Mouse (Mus musculus): Measurements from ENCODE around the gene Ptpra. TPM values are rescaled to one million over a fixed set of nuclear protein-coding genes. Genes with fewer than 3 reads are reported as not detected.

Gene Ptpra
- polyA plus RNA-seq, 1 experiment = not detected

GRCm38 (mm10) chr2:130556292-130556691 lies 106.2 kb downstream of the Ptpra start:
- Histone ChIP-seq H3K4me1 (ENCODE audit: control insufficient read depth, insufficient read depth, low read length) (no peaks in the 10 kb centered on the region), H3K4me3 (ENCODE audit: insufficient read depth, low read depth, low read length) (no peak overlapping the region), H3K27ac (ENCODE audit: insufficient read depth, low read depth, low read length) (no peak overlapping the region)
- WGBS = 96% methylated on average over 1 of the region's 1 CpGs
- TF ChIP-seq CTCF (IDR thresholded peaks at IDR 0.05; ENCODE audit: insufficient read depth, low read depth, low read length) = no peak
- TF ChIP-seq POLR2A (IDR thresholded peaks at IDR 0.05; ENCODE audit: insufficient read depth, low read depth, low read length) = no peak

- no peaks in the 10 kb centered on the region for H3K4me1 ChIP-seq (ENCODE audit: control insufficient read depth, insufficient read depth, low read length)
- WGBS = 95% methylated on average over 2 of the region's 2 CpGs
- H3K27ac ChIP-seq (ENCODE audit: insufficient read depth, low read depth, low read length) = no peak overlapping the region
Observed at GRCm38 (mm10) chr2:130557462-130557861, 107.4 kb downstream of the Ptpra start.

GRCm38 (mm10) chr2:130558015-130558414 lies 107.9 kb downstream of the Ptpra start:
- no peak for TF ChIP-seq CTCF (IDR thresholded peaks at IDR 0.05; ENCODE audit: insufficient read depth, low read depth, low read length)
- TF ChIP-seq POLR2A (IDR thresholded peaks at IDR 0.05; ENCODE audit: insufficient read depth, low read depth, low read length) = no peak
- H3K4me3 ChIP-seq (ENCODE audit: insufficient read depth, low read depth, low read length) = no peak overlapping the region
- no peak overlapping the region for H3K27ac ChIP-seq (ENCODE audit: insufficient read depth, low read depth, low read length)
- 0 out of 2 replicates have a peak, but pooled peaks cover under 1% of the 10 kb centered on the region for H3K4me1 ChIP-seq (ENCODE audit: control insufficient read depth, insufficient read depth, low read length)
- WGBS = 66% methylated on average over 2 of the region's 2 CpGs

More at GRCm38 (mm10) chr2:130557462-130557861, 107.4 kb downstream of the Ptpra start:
- TF ChIP-seq CTCF (IDR thresholded peaks at IDR 0.05; ENCODE audit: insufficient read depth, low read depth, low read length) (no peak), POLR2A (IDR thresholded peaks at IDR 0.05; ENCODE audit: insufficient read depth, low read depth, low read length) (no peak)
- no peak overlapping the region for H3K4me3 ChIP-seq (ENCODE audit: insufficient read depth, low read depth, low read length)

- under 1% methylated on average over 59 of the region's 61 CpGs for WGBS
Observed at GRCm38 (mm10) chr2:130563212-130564055, 113.4 kb downstream of the Ptpra start, which contains the start of gene Mrps26. Mrps26 (plus strand) TSS chr2:130563742.

GRCm38 (mm10) chr2:130564063-130564462 lies 114.0 kb downstream of the Ptpra start:
- TF ChIP-seq CTCF (IDR thresholded peaks at IDR 0.05; ENCODE audit: insufficient read depth, low read depth, low read length) (no peak), POLR2A (IDR thresholded peaks at IDR 0.05; ENCODE audit: insufficient read depth, low read depth, low read length) (no peak)
- WGBS = under 1% methylated on average over 23 of the region's 23 CpGs
- Histone ChIP-seq H3K27ac (ENCODE audit: insufficient read depth, low read depth, low read length) (peak overlapping the region; percentile 36; the same call in 1 of the 2 replicates), H3K4me1 (ENCODE audit: control insufficient read depth, insufficient read depth, low read length) (peaks cover 9% of the 10 kb centered on the region), H3K4me3 (ENCODE audit: insufficient read depth, low read depth, low read length) (peak overlapping the region; percentile 99)

More at GRCm38 (mm10) chr2:130563212-130564055, 113.4 kb downstream of the Ptpra start, which contains the start of gene Mrps26:
- Histone ChIP-seq H3K27ac (ENCODE audit: insufficient read depth, low read depth, low read length) (peak within 1 kb of the TSS; percentile 52), H3K4me1 (ENCODE audit: control insufficient read depth, insufficient read depth, low read length) (peaks cover 9% of the 10 kb centered on the region), H3K4me3 (ENCODE audit: insufficient read depth, low read depth, low read length) (peak within 1 kb of the TSS; percentile 99)
- TF ChIP-seq POLR2A (IDR thresholded peaks at IDR 0.05; ENCODE audit: insufficient read depth, low read depth, low read length) (peak; percentile 80), CTCF (IDR thresholded peaks at IDR 0.05; ENCODE audit: insufficient read depth, low read depth, low read length) (peak; percentile 33; the same call in 1 of the 2 replicates)

GRCm38 (mm10) chr2:130564983-130565382 lies 114.9 kb downstream of the Ptpra start:
- Histone ChIP-seq H3K4me1 (ENCODE audit: control insufficient read depth, insufficient read depth, low read length) (peaks cover 9% of the 10 kb centered on the region), H3K27ac (ENCODE audit: insufficient read depth, low read depth, low read length) (no peak overlapping the region), H3K4me3 (ENCODE audit: insufficient read depth, low read depth, low read length) (peak overlapping the region; percentile 99; the same call in 1 of the 2 replicates)
- 73% methylated on average over 8 of the region's 8 CpGs for WGBS
- TF ChIP-seq CTCF (IDR thresholded peaks at IDR 0.05; ENCODE audit: insufficient read depth, low read depth, low read length) (no peak), POLR2A (IDR thresholded peaks at IDR 0.05; ENCODE audit: insufficient read depth, low read depth, low read length) (no peak)

GRCm38 (mm10) chr2:130568921-130569320 lies 118.8 kb downstream of the Ptpra start:
- Histone ChIP-seq H3K27ac (ENCODE audit: insufficient read depth, low read depth, low read length) (no peak overlapping the region), H3K4me3 (ENCODE audit: insufficient read depth, low read depth, low read length) (no peak overlapping the region), H3K4me1 (ENCODE audit: control insufficient read depth, insufficient read depth, low read length) (peaks cover 6% of the 10 kb centered on the region)
- TF ChIP-seq CTCF (IDR thresholded peaks at IDR 0.05; ENCODE audit: insufficient read depth, low read depth, low read length) (no peak), POLR2A (IDR thresholded peaks at IDR 0.05; ENCODE audit: insufficient read depth, low read depth, low read length) (no peak)
- WGBS = 73% methylated on average over 4 of the region's 4 CpGs

- no peak overlapping the region for H3K4me3 ChIP-seq (ENCODE audit: insufficient read depth, low read depth, low read length)
- H3K27ac ChIP-seq (ENCODE audit: insufficient read depth, low read depth, low read length) = no peak overlapping the region
- TF ChIP-seq CTCF (IDR thresholded peaks at IDR 0.05; ENCODE audit: insufficient read depth, low read depth, low read length) (no peak), POLR2A (IDR thresholded peaks at IDR 0.05; ENCODE audit: insufficient read depth, low read depth, low read length) (no peak)
- H3K4me1 ChIP-seq (ENCODE audit: control insufficient read depth, insufficient read depth, low read length) = peaks cover 2% of the 10 kb centered on the region
Observed at GRCm38 (mm10) chr2:130569926-130570325, 119.8 kb downstream of the Ptpra start.

- no peak for TF ChIP-seq CTCF (IDR thresholded peaks at IDR 0.05; ENCODE audit: insufficient read depth, low read depth, low read length)
- TF ChIP-seq POLR2A (IDR thresholded peaks at IDR 0.05; ENCODE audit: insufficient read depth, low read depth, low read length) = no peak
- H3K4me3 ChIP-seq (ENCODE audit: insufficient read depth, low read depth, low read length) = no peak overlapping the region
- WGBS = 85% methylated on average over 5 of the region's 5 CpGs
- H3K27ac ChIP-seq (ENCODE audit: insufficient read depth, low read depth, low read length) = no peak overlapping the region
- H3K4me1 ChIP-seq (ENCODE audit: control insufficient read depth, insufficient read depth, low read length) = peaks cover 10% of the 10 kb centered on the region
Observed at GRCm38 (mm10) chr2:130574960-130575359, 124.9 kb downstream of the Ptpra start.
